ENCODE assay signal across 8 mouse cellular contexts in the genomic region with DNA sequence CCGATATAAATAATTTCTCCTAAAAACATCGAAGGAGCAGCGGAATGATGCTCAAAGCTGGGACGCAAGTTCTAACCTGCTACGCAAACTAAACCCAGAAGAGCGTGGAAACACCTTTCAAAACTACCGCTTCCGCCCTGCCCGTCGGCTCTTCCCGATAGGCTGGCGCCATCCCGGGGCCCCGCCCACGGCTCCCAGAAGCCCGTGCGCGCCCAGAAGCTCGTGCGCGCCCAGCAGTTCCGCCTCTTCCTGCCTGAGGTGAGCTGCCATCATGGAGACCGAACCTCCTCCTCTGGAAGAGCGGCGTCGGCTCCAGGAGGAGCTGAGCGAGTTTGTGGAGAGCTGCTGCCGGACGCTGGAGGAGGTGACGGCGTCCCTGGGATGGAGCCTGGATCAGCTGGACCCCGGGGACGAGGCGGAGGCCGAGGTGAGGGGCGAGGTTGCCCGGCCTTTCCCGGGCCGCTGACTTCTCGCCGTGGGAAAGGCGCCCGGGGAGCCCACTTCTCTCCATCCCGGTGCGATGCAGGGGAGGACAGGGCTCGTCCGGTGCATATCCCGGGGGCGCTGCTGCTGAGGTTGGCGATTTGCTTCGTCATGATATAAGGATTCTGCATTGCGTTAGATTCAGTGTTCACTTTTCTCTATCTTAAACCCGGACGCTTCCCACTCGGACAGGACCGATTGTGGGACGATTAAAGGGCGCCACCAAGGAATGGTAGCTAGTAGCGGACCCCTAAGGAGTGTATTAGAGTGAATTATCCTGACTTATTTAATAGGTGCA. TPM values are rescaled to one million over a fixed set of nuclear protein-coding genes. Genes with fewer than 3 reads are reported as not detected.
DNase-seq lines count a peak whose midpoint lies in the region; ATAC-seq and TF ChIP-seq lines count a peak whose summit lies in the region.

A gene (plus strand): TSS at position 237 of the 781 bp plus-strand sequence.

- peaks cover 24% of the 10 kb centered on the region for H3K36me3 ChIP-seq in hindbrain, embryonic 10.5 days
- H3K36me3 ChIP-seq in lung, postnatal 0 days (ENCODE audit: insufficient read depth, low read length) = no peaks in the 10 kb centered on the region

- H3K9me3 ChIP-seq in hindbrain, embryonic 10.5 days = no peaks in the 10 kb centered on the region
- no peaks in the 10 kb centered on the region for H3K9me3 ChIP-seq in lung, postnatal 0 days (ENCODE audit: low read length)

- peak within 1 kb of the TSS; percentile 76 for H3K4me2 ChIP-seq in lung, postnatal 0 days (replicated peaks; ENCODE audit: low read depth, low read length)

- DNase-seq in MN1 (ENCODE audit: low spot score) = peak; percentile 91
- DNase-seq in cerebellum, adult 9-10 months = peak; percentile 82
- DNase-seq in hindbrain, embryonic 10.5 days (ENCODE audit: low spot score) = peak; percentile 90
- peak; percentile 92 for DNase-seq in layer of hippocampus, adult 9-11 months
- DNase-seq in lung, postnatal 0 days (ENCODE audit: low spot score) = peak; percentile 97
- peak; percentile 77 for DNase-seq in ovary, postnatal 14 days (ENCODE audit: low spot score)
- DNase-seq in thymus, postnatal 14 days = peak; percentile 91

- TF ChIP-seq EP300 in lung, postnatal 0 days (IDR thresholded peaks at IDR 0.05) = no peak

- H3K4me1 ChIP-seq in hindbrain, embryonic 10.5 days (replicated peaks) = peaks cover 14% of the 10 kb centered on the region
- peaks cover 6% of the 10 kb centered on the region; the same call in 1 of the 2 replicates for H3K4me1 ChIP-seq in lung, postnatal 0 days (ENCODE audit: insufficient read depth, low read depth, low read length)

- peak; percentile 100 for ATAC-seq in frontal cortex, adult (ENCODE audit: low TSS enrichment)
- ATAC-seq in lung, postnatal 0 days = peak; percentile 100

- WGBS in hindbrain, embryonic 10.5 days = under 1% methylated on average over 59 of the region's 59 CpGs
- WGBS in lung, postnatal 0 days = under 1% methylated on average over 55 of the region's 59 CpGs

- peak within 1 kb of the TSS; percentile 71 for H3K9ac ChIP-seq in lung, postnatal 0 days (replicated peaks; ENCODE audit: low read depth)

- peak within 1 kb of the TSS; percentile 90 for H3K27ac ChIP-seq in hindbrain, embryonic 10.5 days
- H3K27ac ChIP-seq in lung, postnatal 0 days (ENCODE audit: low read length) = peak within 1 kb of the TSS; percentile 78

- H3K4me3 ChIP-seq in hindbrain, embryonic 10.5 days = peak within 1 kb of the TSS; percentile 71
- H3K4me3 ChIP-seq in lung, postnatal 0 days (ENCODE audit: low read depth, low read length) = peak within 1 kb of the TSS; percentile 81

- H3K27me3 ChIP-seq in hindbrain, embryonic 10.5 days (ENCODE audit: insufficient read depth, poor library complexity, severe bottlenecking) = no peaks in the 10 kb centered on the region
- no peaks in the 10 kb centered on the region for H3K27me3 ChIP-seq in lung, postnatal 0 days (replicated peaks; ENCODE audit: insufficient read depth, low read length)

- peak; percentile 26; the same call in 1 of the 2 replicates for TF ChIP-seq CTCF in lung, postnatal 0 days (IDR thresholded peaks at IDR 0.05)

RNA-seq across cellular contexts. Expression of the gene that starts here (rescaled TPM):
- polyA plus RNA-seq in hindbrain, embryonic 10.5 days (2016; fragmentation: Nextera tagmentation; extraction: Ambion mirVana) = 25.2 and 34.3 TPM in 2 replicates
- polyA plus RNA-seq in lung, postnatal 0 days (2015; fragmentation: Nextera tagmentation; extraction: Ambion mirVana) = 24.0 and 24.8 TPM in 2 replicates

Comparison
In these comparisons a context has a peak if more than half of its experiments do, and no peak if none do; other contexts are left out.
1. Peak in every context shown above with its lines: DNase-seq, ATAC-seq, H3K4me3 ChIP-seq and H3K27ac ChIP-seq.